Mouse (Mus musculus) liver, postnatal 0 days (tissue): ENCODE measurements around the gene Prrxl1.

Experiments
- CTCF ChIP-seq: sonication (generic); IDR thresholded peaks from 2 replicates; pipeline ENCODE4 v1.5.1; 2016; ENCODE audit warnings: antibody characterized with exemption, low read depth
- EP300 ChIP-seq: IDR thresholded peaks from 2 replicates; pipeline ENCODE4 v1.6.1; 2016; ENCODE audit warnings: antibody characterized with exemption, low read depth, mild to moderate bottlenecking

DNA sequence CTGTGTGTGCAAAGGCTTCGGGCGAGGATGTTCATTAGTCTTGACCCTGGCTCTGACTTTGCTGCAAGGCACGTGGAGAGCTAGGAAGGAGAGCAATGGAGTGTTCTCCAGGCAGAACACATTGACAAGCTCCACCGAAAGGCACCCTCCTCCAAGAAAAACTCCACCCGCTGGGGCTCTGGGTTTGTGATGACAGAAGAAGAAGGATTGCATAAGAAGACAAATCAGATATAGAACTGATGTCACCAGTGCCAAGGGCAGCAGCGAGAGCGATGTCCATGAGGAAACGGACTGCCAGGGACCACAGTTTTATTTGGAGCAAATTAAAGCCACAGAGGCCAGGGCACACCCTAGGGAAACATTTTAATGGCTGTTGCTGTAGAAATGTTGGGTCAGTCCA lies 98.6 kb downstream of the Prrxl1 start:
- TF ChIP-seq CTCF (no peak), EP300 (no peak)
